Mouse (Mus musculus): ENCODE data around the gene Map10. TPM values are rescaled to one million over a fixed set of nuclear protein-coding genes. Genes with fewer than 3 reads are reported as not detected.

Map10 gene
- total RNA-seq, 2 experiments from 2014 or later, result 5.2 to 6.2 TPM

DNA sequence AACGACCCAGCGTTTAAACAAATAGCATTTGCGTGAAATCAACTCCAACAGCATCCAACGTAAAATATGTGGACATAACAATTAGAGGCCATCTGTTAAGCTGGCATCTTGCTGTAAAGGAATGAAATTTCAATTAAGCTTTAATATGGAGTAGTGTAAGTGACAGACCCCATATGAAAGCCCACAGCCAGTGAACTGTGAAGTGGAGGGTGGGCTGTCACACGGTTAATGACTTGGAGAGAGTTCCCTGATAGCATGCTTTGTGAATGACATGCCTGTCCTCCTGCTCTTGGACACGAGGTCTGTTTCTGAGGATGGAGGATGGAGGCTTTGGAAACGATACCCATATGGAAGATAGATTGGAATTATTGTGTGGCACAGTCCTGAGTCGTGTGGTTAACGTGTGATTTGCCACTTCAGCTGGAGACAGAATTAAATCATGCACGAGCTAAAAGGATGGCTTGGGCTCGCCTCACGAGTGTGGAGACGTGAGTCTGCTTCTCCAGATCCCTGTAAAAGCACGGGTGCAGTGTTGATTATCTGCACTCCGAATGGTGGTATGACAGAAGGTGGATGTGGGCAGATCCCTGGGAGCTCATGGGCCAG is 33.4 kb downstream of the Map10 start:
- no peak for DNase-seq (ENCODE audit: extremely low spot score in 1 of 2, low spot score in 2 of 2)
- intact Hi-C loops (cut with DNase I), result no loop called here

- no peak for DNase-seq (ENCODE audit: extremely low spot score in 1 of 2, low spot score in 2 of 2)
- intact Hi-C loops (cut with DNase I), result no loop called here
Observed at GRCm38 (mm10) chr8:125704434-125704833, 34.8 kb downstream of the Map10 start.

DNA sequence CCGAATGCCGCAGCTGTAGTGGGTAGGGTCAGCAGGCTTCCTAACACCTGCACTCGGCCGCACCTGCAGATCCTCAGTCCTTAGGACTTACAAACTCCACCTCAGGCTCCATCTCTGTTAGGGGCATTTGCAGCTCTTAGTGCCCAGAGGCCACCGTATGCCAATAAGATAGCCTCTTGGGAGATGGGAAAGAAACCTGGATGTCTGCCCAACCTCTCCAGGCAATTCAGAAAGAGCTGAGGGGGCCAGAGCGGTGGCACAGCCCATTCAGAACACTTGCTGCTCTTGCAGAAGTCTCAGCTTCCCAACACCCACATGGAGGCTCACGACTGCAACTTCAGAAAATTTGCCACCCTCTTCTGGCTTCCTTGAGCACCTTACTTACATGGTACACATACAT is 36.2 kb downstream of the Map10 start:
- no peak for DNase-seq (ENCODE audit: extremely low spot score in 1 of 2, low spot score in 2 of 2)
- intact Hi-C loops (cut with DNase I), result no loop called here

- no peak for DNase-seq (ENCODE audit: extremely low spot score in 1 of 2, low spot score in 2 of 2)
- intact Hi-C loops (cut with DNase I), result no loop called here
Observed at GRCm38 (mm10) chr8:125709171-125709570, 39.6 kb downstream of the Map10 start.

- intact Hi-C loops (cut with DNase I), result no loop called here
- no peak for DNase-seq (ENCODE audit: extremely low spot score in 1 of 2, low spot score in 2 of 2)
Observed at GRCm38 (mm10) chr8:125711514-125711913, 41.9 kb downstream of the Map10 start.

DNA sequence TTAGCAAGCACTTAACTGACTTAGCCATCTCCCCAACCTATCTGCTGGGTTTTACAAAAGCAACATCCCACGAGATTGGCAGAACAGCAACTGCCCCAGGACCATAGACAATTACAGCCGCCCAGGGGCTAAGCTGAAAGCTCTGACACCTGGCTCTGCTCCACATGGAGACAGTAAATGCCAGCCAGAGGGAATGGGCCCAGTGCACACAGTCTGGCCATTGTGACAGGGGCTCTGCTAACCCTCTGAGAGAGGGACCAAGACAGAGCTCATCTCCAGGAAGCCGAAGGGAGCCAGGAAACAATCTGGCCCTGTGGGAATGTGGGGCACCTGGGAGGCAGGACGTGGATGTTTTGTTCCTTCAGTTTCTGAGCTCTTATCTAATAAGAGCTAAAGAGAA is 46.6 kb downstream of the Map10 start:
- intact Hi-C loops (cut with DNase I), result no loop called here
- DNase-seq (ENCODE audit: extremely low spot score in 1 of 2, low spot score in 2 of 2), result no peak

DNA sequence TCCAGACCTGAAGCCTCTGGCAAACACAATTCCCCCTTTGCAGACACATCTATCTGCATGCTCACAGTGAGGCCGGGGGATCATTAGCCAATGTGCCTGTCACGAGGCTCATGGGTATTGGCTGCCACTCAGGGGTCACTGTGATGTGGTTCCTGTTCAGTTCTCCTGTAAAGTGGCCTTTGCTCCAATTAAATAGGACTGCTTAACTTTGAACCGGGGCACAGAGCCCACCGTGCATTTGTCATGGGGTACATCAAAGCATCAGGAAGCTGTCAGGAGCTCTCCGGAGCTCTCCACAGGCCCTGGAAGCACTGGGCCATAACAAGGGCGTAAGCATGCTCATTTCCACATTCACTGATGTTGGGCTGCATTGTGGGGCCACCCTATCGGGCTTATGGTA is 47.0 kb downstream of the Map10 start:
- peak in 1 of 2 experiments; percentile 52 for DNase-seq (ENCODE audit: extremely low spot score in 1 of 2, low spot score in 2 of 2)
- intact Hi-C loops (cut with DNase I), result no loop called here

DNA sequence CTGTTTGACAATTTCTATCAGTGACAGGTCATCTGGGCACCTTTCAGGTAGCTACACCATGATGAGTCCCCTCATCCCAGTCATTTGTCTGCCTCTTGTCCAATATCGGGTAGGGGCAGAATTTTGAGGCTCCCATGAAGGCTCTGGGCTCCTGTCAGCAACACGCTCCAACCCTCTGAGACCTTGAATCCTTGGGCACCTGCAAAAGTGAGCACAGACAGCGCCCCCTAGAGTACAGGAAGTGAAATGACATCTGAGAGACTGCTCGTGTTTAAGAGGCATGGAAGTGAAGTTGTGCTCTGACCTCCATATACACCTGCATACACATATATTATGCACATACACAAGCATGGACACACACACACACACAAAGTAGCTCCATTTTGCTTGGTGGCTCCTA is 49.3 kb downstream of the Map10 start:
- DNase-seq (ENCODE audit: extremely low spot score in 1 of 2, low spot score in 2 of 2), result no peak
- intact Hi-C loops (cut with DNase I), result no loop called here

DNA sequence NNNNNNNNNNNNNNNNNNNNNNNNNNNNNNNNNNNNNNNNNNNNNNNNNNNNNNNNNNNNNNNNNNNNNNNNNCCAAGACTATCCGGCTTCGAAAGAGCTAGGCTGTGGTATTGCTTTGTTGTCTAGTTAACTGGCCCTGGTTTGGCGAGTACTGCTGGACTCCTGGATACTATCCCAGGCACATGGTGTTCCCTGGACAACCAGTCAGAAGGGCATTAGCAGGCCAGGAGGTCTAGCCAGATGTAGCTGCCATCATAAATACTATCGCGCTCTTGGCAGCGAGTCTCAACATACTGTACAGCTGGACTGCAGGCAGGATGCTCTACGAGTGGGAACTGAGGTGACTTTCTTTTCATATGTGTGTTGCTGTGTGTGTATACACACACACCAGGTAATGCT is 53.1 kb downstream of the Map10 start:
- DNase-seq (ENCODE audit: extremely low spot score in 1 of 2, low spot score in 2 of 2), result no peak
- intact Hi-C loops (cut with DNase I), result loop anchor here (10.0 kb wide), 1 partner anchor 148 kb away; no protein-coding TSS in a partner anchor

Other genes starting within 250 kb of the Map10 start
- gene Sipa1l2, start 100.0 kb upstream of the Map10 start, total RNA-seq (2021), result 10 to 100 TPM; 36.6 to 38.6 TPM
- gene Ntpcr, start 60.1 kb downstream of the Map10 start, total RNA-seq (2021), result 10 to 100 TPM; 20.2 to 21.0 TPM
- 10 to 100 TPM; 48.6 to 55.8 TPM for gene Pcnx2, start 228.5 kb downstream of the Map10 start, total RNA-seq (2021)
- 1 to 10 TPM; 2.8 TPM for gene Map3k21, start 240.6 kb downstream of the Map10 start, total RNA-seq (2021)